Mouse (Mus musculus): ENCODE measurements at regions not wholly inside any gene's neighbourhood (a gene's known extent, or its start where the extent isn't known, plus 50 kb on each side); places are given as distances from the start of the nearest gene placed in this dataset.
"Not testable (repeated sequence)": the region's sequence is repeated elsewhere in the genome, so short reads cannot be mapped to it uniquely, and the experiment has no call there.

GRCm38 (mm10) chr13:5920422-5920821 lies 59.1 kb downstream of the Klf6 start:
- DNase-seq (ENCODE audit: low spot score in 2 of 2) = no peak

- DNase-seq (ENCODE audit: low spot score in 2 of 2) = no peak
Observed at GRCm38 (mm10) chr13:5931433-5931832, 70.2 kb downstream of the Klf6 start.

DNA sequence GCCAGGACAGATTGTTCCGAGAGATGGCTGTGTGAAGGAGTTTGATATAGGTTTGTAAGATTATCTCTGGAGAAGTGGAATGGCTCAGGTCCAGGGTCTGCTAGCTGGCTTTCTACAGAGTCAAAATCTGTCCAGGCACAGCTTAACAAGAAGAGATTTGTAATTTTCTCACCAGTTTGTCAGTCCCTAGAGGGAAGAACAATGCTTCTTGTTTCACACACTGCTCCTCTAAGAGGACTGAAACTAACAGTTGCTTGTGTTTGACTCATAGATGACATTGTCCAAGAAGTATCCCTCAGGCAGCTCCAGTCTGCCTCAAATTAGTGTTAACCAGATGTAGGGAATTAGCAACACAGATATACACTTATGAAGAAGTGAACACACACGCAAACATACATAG lies 76.2 kb downstream of the Klf6 start:
- no peak for DNase-seq (ENCODE audit: low spot score in 2 of 2)

GRCm38 (mm10) chr13:5937970-5938369 lies 76.7 kb downstream of the Klf6 start:
- DNase-seq (ENCODE audit: low spot score in 2 of 2) = no peak

DNA sequence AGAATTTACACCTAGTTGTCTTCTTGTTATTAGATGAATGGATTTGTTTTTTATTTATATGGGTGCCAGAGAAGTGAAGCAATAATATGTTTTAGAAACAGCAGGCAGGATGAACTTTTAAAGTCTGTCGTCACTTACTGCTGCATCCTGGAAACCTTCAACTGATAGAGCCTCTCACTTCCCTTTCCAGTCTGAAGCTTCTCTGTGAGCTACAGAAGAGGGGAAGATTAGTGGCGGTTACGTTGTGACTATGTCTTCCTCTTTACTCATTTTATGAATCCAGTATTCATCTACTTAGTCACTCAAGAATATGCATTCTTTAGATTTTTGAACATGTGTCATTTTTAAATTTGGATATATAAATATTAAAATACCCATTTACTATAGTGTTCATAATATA lies 78.1 kb downstream of the Klf6 start:
- DNase-seq (ENCODE audit: low spot score in 2 of 2) = no peak

GRCm38 (mm10) chr13:5952863-5953262 lies 91.6 kb downstream of the Klf6 start:
- DNase-seq (ENCODE audit: low spot score in 2 of 2) = no peak

- DNase-seq (ENCODE audit: low spot score in 2 of 2) = not testable (repeated sequence)
Observed at GRCm38 (mm10) chr13:5955121-5955520, 93.8 kb downstream of the Klf6 start.

DNA sequence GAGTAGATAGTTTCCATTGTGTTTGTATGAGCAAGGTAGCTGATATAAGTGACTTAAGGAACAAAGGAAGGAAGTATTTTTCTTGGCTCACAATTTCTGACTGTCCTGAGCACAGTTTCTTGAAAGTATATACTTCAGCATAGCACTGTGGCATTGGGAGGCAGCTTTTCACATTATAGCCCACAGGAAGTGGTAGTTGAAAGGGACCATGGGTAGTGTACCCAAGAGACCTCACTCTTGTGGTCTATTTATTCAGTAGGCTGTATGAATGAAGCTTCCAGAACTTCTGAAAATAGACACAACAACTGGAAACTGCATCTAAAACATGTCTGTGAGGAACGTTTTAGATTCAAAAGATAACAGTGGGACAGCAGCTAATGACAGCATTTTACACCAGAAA lies 94.9 kb downstream of the Klf6 start:
- DNase-seq (ENCODE audit: low spot score in 2 of 2) = no peak

DNA sequence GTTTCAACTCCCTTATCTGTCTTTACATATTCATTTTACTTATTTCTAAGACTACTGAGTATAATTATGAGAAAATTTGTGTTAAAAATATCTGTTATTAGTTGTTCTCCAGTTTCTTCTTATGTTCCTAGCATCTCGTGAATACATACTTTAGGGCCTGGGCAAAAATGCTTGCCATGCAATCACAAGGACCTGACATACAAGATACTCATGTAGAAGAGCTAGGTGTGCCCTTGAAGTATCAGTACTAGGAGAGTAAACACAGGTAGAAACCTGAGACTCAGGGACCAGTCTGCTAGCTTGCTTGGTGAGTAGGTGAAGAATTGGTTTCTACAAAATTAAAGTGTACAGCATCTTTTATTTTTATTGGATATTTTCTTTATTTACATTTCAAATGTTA lies 101.7 kb downstream of the Klf6 start:
- DNase-seq (ENCODE audit: low spot score in 2 of 2) = no peak

- no peak for DNase-seq (ENCODE audit: low spot score in 2 of 2)
Observed at GRCm38 (mm10) chr13:5964626-5965025, 103.3 kb downstream of the Klf6 start.

DNA sequence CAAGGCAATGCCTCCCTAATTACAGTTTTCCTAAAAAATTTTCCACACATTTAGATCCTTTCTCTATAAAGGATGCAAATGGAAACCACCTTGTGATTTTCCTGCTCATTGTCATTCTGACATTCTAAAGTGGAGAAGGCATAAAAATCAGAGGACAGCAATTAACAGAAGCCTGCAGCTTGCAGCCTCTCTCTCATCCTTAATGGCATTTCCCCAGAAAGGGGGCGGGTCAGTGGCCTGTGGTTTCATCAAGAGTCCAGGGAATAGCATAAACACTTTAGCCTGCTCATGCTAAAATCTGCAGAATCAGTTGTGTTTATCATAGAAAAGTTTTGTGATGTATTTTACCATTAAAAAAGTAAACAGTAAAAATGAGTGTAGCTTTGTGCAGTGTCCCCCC lies 117.3 kb downstream of the Klf6 start:
- no peak for DNase-seq (ENCODE audit: low spot score in 2 of 2)

DNA sequence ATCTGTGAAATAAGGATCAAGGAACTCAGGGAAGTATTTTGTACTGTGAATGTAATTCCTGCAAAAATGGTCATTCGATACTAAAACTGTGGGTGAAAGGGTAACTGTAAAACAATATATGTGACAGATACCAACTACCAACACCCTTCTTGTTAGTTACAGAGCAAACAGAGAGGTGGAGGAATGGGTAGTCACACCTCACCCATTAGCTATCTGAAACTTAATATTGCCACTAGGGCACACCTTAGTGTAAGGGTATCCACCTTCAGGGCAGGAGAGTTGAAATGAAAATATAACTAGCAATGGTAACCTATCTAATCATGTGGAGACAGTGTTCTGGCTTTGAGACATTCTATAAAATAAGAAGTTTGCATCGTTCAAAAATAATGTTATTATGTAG lies 126.2 kb downstream of the Klf6 start:
- no peak for DNase-seq (ENCODE audit: low spot score in 2 of 2)

DNA sequence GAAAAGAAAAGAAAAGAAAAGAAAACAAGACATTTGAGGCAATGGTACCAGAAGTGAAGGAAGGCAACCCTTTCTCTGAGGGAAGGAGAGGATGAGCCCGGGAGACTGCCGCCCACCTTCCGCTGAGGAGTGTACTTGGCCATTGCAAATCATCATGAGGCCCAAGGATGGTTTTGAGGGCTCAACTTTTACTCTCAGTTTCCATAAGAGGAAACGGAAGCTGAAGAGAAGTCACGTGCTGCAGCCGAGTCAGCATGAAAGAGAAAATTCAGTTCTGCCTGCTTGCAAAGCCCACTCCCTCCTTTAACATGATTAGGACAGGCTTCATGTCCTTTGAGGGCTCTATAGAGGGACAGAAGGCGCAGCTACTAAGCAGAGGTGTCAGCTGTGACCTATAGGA lies 127.1 kb downstream of the Klf6 start:
- DNase-seq (ENCODE audit: low spot score in 2 of 2) = no peak

DNA sequence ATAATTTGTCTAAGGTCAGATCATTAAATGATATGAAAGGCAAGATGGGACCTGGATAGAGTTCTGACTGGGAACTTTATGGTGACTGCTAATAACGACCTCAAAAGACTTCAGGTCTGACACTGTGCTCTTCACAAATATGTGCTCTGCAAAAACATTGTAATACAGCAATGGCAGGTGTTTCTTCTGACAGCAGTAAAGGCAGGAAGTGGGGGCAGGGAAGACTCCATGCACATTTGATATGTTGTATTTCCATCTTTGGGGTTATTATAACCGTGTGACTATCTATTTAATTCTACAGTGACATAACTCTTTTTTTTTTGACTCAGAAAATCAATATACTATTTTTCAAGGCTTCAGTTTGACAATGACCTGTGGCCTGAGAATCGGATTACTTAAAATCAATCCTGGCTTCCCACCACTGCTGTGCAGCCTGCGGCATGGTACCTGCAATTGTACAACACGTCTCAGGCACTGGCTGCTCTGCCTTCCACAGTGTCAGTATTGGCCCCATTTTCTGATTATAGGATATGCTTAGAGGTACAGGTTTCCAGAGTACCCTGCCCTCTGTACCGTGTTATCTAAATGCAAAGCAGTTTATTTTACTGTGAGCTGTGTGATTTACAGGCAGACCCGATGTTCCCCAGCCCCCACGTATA lies 139.4 kb downstream of the Klf6 start:
- DNase-seq (ENCODE audit: low spot score in 2 of 2) = no peak

DNA sequence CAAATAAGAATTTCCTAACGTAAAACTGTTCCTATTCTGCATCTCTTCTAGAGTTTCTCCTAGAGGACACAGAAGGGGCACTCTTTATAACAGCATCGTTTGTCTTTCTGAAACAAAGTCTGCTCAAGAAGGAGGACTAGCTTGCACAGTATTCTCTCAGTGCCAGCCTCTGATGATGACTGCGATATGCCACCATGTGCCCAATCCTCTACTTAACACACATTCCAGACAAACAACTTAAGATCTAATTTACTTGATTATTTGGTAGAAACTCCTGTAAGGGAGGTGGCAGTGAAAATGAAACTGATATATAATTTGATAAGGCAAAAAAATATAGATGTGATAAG lies 139.9 kb downstream of the Klf6 start:
- DNase-seq (ENCODE audit: low spot score in 2 of 2) = no peak

GRCm38 (mm10) chr13:6005901-6006300 lies 144.6 kb downstream of the Klf6 start:
- DNase-seq (ENCODE audit: low spot score in 2 of 2) = no peak

DNA sequence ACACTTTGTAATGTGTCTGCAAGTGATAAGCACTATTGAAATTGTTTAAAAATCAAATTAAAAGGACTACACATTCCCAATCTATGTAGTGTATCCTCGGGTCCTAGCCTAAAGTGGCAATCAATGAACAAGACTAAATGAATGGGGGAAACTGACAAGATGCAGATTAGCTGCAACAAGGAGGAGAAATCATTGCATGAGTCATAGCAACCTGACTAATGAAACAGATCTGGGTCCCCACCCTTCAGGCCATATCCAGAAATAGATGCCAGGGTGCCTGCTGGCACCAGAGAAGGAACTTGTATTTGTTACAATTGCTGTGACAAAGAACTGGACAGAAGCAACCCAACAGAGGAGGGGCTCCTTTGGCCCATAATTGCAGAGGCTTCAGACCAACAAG lies 148.4 kb downstream of the Klf6 start:
- no peak for DNase-seq (ENCODE audit: low spot score in 2 of 2)

DNA sequence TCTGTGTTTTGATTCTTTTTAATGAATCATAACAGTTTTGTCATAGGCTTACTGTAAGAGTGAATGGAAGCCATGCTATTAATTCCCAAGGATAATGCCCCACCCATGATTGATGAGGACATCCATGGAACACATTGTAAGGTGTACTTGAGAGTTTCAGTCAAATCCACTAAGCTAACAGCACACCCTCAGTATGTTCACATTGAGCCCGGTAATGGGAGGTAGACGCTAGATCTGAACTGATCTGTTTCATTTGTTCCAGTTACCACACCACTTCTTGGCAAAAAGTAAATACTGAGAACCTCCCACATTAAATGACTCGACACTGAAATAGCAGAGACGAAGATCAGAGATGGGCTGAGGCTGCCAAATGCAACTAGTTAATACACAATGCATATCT lies 165.9 kb downstream of the Klf6 start:
- DNase-seq (ENCODE audit: low spot score in 2 of 2) = no peak

GRCm38 (mm10) chr13:6028878-6029277 lies 167.6 kb downstream of the Klf6 start:
- DNase-seq (ENCODE audit: low spot score in 2 of 2) = no peak

DNA sequence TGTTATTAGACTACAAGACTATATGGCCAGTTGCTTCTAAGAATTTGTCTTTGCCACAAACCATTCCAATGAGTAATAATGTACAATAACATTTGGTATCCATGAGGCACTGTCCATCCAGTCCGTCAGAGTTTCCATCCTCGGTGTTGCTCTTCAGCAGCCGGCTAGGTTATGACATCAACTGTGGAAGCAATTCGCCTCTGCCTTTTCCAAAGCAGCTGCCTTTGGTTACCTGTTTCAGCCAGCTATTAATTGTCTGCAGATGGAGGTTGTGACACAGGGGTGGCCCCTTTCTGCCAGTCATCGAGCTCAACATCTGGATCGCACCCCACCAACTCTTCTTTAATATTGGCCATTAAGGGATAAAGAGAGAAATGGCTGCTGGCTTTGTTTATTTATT lies 168.2 kb downstream of the Klf6 start:
- no peak for DNase-seq (ENCODE audit: low spot score in 2 of 2)

- DNase-seq (ENCODE audit: low spot score in 2 of 2) = no peak
Observed at GRCm38 (mm10) chr13:6030128-6030527, 168.8 kb downstream of the Klf6 start.

- DNase-seq (ENCODE audit: low spot score in 2 of 2) = no peak
Observed at GRCm38 (mm10) chr13:6040132-6040531, 178.8 kb downstream of the Klf6 start.

DNA sequence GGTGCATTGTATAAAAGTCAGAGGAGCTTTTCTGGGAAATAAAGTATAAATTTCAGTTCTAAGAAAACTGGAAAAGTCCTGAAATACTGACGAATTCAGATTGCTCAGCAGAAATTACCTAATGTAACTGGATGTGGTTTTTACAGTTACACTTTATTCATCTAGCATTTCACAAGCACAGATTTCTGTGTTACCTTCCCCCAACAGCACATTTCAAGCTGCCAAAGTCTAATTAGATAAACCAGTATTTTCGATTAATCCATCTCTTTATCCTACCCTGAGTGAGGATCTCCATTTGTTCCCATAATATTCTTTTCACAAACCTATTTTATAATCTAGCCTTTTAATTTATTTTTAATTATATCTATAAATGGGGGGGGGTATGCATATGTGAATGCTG lies 179.4 kb downstream of the Klf6 start:
- DNase-seq (ENCODE audit: low spot score in 2 of 2) = no peak

- DNase-seq (ENCODE audit: low spot score in 2 of 2) = no peak
Observed at GRCm38 (mm10) chr13:6042495-6042894, 181.2 kb downstream of the Klf6 start.

All from right cerebral cortex, adult 2 months (tissue).